Mouse (Mus musculus): Measurements from ENCODE around the gene Heg1. TPM values are rescaled to one million over a fixed set of nuclear protein-coding genes. Genes with fewer than 3 reads are reported as not detected.

The Heg1 gene
- polyA plus RNA-seq, 1 experiment, result 23.4 TPM

GRCm38 (mm10) chr16:33733864-33734263 is 49.7 kb downstream of the Heg1 start:
- peak; percentile 23 for DNase-seq (ENCODE audit: low read depth)
- TF ChIP-seq POLR2A (IDR thresholded peaks at IDR 0.05; ENCODE audit: borderline replicate concordance, extremely low read depth, insufficient read depth, insufficient read length, poor library complexity, severe bottlenecking) (no peak), CTCF (IDR thresholded peaks at IDR 0.05; ENCODE audit: borderline replicate concordance, extremely low read depth, insufficient read depth, insufficient read length) (no peak)

DNA sequence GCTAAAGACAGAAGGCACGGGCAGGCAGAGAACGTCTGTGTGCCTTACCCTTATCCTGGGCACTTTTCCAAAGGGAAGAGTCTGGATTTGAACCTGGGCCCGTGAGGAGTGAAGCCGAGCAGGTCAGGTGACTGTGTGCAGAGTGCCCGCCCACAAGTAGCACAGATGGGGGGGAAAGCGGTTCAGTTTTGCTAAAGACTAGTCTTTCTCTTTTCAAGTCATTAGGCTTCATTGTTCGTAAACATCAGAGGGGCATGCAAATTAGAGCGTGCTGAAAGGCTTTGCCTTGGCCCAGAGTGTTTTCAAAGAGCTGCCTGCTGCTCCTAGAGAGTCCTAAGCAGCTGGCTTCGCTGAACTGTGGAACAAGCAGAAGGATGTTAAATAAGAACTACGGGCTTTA is 50.4 kb downstream of the Heg1 start:
- peak; percentile 98 for DNase-seq (ENCODE audit: low read depth)
- TF ChIP-seq POLR2A (IDR thresholded peaks at IDR 0.05; ENCODE audit: borderline replicate concordance, extremely low read depth, insufficient read depth, insufficient read length, poor library complexity, severe bottlenecking) (no peak), CTCF (IDR thresholded peaks at IDR 0.05; ENCODE audit: borderline replicate concordance, extremely low read depth, insufficient read depth, insufficient read length) (no peak)

DNA sequence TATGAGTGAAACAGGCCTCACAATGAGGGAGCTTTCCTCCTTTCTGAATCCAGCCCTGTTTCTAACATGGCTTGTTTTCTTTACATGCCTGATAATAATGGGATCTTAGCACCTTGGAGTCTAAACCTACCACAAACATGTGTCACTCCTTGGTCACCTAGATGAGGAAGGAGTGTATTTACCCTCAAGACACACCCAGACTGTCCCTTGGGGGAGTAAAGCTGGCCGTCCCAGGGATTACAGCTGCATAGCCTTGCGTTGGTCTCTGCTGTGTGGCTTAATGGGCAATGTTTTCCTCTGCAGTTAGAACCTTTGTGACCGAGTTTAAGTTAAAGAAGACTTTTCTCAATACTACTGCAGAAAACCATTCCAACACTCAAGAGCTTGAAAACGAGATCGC is 51.1 kb downstream of the Heg1 start:
- TF ChIP-seq CTCF (IDR thresholded peaks at IDR 0.05; ENCODE audit: borderline replicate concordance, extremely low read depth, insufficient read depth, insufficient read length), result no peak
- TF ChIP-seq POLR2A (IDR thresholded peaks at IDR 0.05; ENCODE audit: borderline replicate concordance, extremely low read depth, insufficient read depth, insufficient read length, poor library complexity, severe bottlenecking), result no peak
- no peak for DNase-seq (ENCODE audit: low read depth)

DNA sequence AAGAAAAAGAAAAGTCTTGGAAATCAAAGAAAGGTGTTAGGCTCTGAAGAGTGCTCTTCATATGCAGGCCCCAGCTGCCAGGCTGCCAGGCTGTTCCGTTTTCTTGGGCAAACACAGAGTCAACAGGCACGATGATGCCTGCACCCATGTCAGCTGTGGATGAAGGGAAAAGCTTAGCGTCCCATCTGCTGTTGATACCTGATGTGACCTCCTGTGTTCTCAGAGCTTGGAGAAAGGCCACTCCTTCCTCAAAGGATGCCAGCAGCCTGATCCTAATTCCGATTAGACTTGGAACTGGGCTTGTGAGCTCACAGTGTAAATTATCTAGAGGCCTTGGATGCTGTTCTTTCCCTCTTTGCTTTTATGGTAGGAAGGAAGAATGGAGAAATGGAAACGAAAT is 51.6 kb downstream of the Heg1 start:
- peak; percentile 84 for DNase-seq (ENCODE audit: low read depth)

GRCm38 (mm10) chr16:33736746-33737145 is 52.6 kb downstream of the Heg1 start:
- TF ChIP-seq CTCF (IDR thresholded peaks at IDR 0.05; ENCODE audit: borderline replicate concordance, extremely low read depth, insufficient read depth, insufficient read length), result no peak

More for the DNA sequence above, 51.6 kb downstream of the Heg1 start:
- no peak for TF ChIP-seq POLR2A (IDR thresholded peaks at IDR 0.05; ENCODE audit: borderline replicate concordance, extremely low read depth, insufficient read depth, insufficient read length, poor library complexity, severe bottlenecking)
- no peak for TF ChIP-seq CTCF (IDR thresholded peaks at IDR 0.05; ENCODE audit: borderline replicate concordance, extremely low read depth, insufficient read depth, insufficient read length)

DNA sequence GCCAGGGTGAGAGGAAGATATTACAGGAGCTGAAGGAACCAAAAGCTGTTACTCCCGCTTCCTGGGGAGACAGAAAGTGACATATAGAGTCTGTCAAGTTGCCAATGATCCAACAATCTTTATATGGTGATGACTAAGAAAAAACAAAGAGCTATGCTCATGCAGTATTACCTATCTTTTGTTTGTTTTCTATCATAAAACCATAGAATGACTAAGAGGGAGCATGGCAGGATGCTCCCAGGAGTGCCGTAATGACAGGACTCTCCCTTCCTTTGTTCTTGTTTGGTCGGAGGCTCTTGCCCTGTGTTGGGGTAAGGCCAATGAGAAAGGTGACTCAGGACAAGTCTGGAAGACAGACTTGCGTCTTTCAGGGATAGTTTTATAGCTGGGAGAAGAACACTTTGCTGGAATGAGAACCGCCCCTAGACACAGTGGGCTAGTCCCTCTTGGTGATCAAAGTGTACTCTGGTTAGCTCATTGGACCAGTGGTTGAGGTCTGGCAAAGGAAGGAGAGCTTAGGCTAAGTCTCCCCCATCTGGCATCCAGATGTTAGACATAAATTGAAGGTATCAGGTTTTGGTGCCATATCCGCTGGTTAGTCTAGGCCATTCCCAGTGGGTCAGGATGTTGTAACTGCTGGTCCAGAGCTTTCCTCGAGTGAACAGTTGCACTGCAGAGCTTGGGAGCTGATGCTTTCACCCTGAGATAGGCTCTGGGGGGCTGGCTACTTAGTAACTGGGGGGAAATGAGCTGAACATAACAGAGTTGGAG is 55.0 kb downstream of the Heg1 start:
- TF ChIP-seq CTCF (IDR thresholded peaks at IDR 0.05; ENCODE audit: borderline replicate concordance, extremely low read depth, insufficient read depth, insufficient read length) (no peak), POLR2A (IDR thresholded peaks at IDR 0.05; ENCODE audit: borderline replicate concordance, extremely low read depth, insufficient read depth, insufficient read length, poor library complexity, severe bottlenecking) (no peak)
- no peak for DNase-seq (ENCODE audit: low read depth)

More at GRCm38 (mm10) chr16:33736746-33737145, 52.6 kb downstream of the Heg1 start:
- DNase-seq (ENCODE audit: low read depth), result no peak

DNA sequence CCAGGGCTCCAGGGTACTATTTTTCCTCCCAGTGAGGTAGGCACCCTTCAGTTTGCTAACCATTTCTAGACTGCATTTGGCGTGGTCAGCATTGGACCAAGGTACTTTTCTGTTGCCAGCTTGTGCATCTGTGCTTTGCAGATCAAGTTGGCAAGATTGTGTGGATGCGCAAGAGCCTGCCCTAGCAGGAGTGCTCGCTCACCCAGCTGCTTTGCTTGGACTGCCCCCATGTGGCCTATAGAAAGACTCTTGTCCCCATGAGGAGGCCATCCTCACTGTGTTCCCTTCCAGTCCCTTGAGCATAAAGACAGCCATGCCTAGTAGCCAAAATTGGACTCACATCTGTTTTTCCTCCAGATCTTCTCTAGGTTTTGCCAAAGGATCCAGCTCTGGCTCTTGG is 55.6 kb downstream of the Heg1 start:
- peak; percentile 91 for DNase-seq (ENCODE audit: low read depth)
- TF ChIP-seq CTCF (IDR thresholded peaks at IDR 0.05; ENCODE audit: borderline replicate concordance, extremely low read depth, insufficient read depth, insufficient read length), result peak; percentile 79
- no peak for TF ChIP-seq POLR2A (IDR thresholded peaks at IDR 0.05; ENCODE audit: borderline replicate concordance, extremely low read depth, insufficient read depth, insufficient read length, poor library complexity, severe bottlenecking)

- TF ChIP-seq CTCF (IDR thresholded peaks at IDR 0.05; ENCODE audit: borderline replicate concordance, extremely low read depth, insufficient read depth, insufficient read length) (no peak), POLR2A (IDR thresholded peaks at IDR 0.05; ENCODE audit: borderline replicate concordance, extremely low read depth, insufficient read depth, insufficient read length, poor library complexity, severe bottlenecking) (no peak)
- peak; percentile 67 for DNase-seq (ENCODE audit: low read depth)
These were observed 56.2 kb downstream of the Heg1 start for GRCm38 (mm10) chr16:33740416-33740815.

GRCm38 (mm10) chr16:33741795-33742194 is 57.6 kb downstream of the Heg1 start:
- TF ChIP-seq POLR2A (IDR thresholded peaks at IDR 0.05; ENCODE audit: borderline replicate concordance, extremely low read depth, insufficient read depth, insufficient read length, poor library complexity, severe bottlenecking) (no peak), CTCF (IDR thresholded peaks at IDR 0.05; ENCODE audit: borderline replicate concordance, extremely low read depth, insufficient read depth, insufficient read length) (no peak)
- DNase-seq (ENCODE audit: low read depth), result no peak

DNA sequence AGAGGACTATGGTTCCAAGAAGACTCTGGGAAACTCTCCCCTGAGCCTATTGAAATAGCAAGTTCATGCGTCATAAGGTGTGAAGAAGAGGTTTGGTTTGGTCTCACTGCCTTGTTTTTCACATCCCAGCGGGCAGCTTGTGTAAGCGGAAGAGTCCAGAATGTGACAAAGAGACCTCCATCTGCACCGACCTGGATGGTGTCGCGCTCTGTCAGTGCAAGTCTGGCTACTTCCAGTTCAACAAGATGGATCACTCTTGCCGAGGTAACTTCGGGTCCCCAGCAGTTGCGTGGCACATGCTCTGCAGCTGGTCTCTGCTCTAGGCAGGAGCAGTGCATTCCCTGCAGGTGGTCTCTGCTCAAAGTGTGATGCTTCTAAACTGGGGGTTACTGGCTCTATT is 58.1 kb downstream of the Heg1 start:
- no peak for TF ChIP-seq POLR2A (IDR thresholded peaks at IDR 0.05; ENCODE audit: borderline replicate concordance, extremely low read depth, insufficient read depth, insufficient read length, poor library complexity, severe bottlenecking)
- no peak for TF ChIP-seq CTCF (IDR thresholded peaks at IDR 0.05; ENCODE audit: borderline replicate concordance, extremely low read depth, insufficient read depth, insufficient read length)

GRCm38 (mm10) chr16:33744622-33745419 is 60.7 kb downstream of the Heg1 start:
- DNase-seq (ENCODE audit: low read depth), result peak; percentile 81
- peak; percentile 65 for TF ChIP-seq CTCF (IDR thresholded peaks at IDR 0.05; ENCODE audit: borderline replicate concordance, extremely low read depth, insufficient read depth, insufficient read length)
- no peak for TF ChIP-seq POLR2A (IDR thresholded peaks at IDR 0.05; ENCODE audit: borderline replicate concordance, extremely low read depth, insufficient read depth, insufficient read length, poor library complexity, severe bottlenecking)

More for the DNA sequence above, 58.1 kb downstream of the Heg1 start:
- no peak for DNase-seq (ENCODE audit: low read depth)
